Comparison of ENCODE assay signal across 8 mouse cellular contexts in the genomic region with DNA sequence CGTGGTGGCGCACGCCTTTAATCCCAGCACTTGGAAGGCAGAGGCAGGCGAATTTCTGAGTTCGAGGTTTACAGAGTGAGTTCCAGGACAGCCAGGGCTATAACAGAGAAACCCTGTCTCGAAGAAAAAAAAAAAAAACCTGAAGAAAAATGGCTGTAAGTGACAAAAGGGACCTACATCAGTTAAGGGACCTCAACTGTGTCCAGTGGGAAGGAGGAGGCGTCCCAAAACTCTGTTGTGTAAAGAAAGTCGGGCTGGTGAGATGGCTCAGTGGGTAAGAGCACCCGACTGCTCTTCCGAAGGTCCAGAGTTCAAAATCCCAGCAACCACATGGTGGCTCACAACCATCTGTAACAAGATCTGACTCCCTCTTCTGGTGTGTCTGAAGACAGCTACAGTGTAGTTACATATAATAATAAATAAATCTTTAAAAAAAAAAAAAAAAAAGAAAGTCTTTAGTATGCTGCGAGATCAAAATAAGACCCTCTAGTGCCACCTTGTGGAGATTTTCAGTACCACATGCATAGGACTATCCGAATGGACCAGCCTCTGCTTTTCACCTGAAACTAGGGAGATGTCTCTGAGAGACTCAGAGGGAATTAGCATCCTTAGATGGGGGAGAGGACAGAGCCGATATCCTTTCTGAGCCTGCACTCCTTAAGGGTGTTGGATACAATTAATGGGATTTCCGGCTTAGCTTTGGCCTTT. TPM values are rescaled to one million over a fixed set of nuclear protein-coding genes. Genes with fewer than 3 reads are reported as not detected.
DNase-seq lines count a peak whose midpoint lies in the region; ATAC-seq lines count a peak whose summit lies in the region.
"Not testable (repeated sequence)": the region's sequence is repeated elsewhere in the genome, so short reads cannot be mapped to it uniquely, and the experiment has no call there.

No protein-coding gene starts in this region.

- not testable (repeated sequence) for ATAC-seq in midbrain, embryonic 11.5 days (ENCODE audit: low FRiP score)

- not testable (repeated sequence) for H3K9ac ChIP-seq in midbrain, embryonic 11.5 days (ENCODE audit: low read length)

- H3K4me3 ChIP-seq in midbrain, embryonic 11.5 days (ENCODE audit: low read depth, low read length): not testable (repeated sequence)

- peak; percentile 79 for DNase-seq in 416B (ENCODE audit: low read depth)
- DNase-seq in adrenal gland, adult (ENCODE audit: inconsistent age in 2 of 2, low spot score in 1 of 2): peak; percentile 59 to 92
- DNase-seq in cerebellum, postnatal 4 days (ENCODE audit: low spot score in 2 of 2): peak; percentile 60 to 82
- peak; percentile 77 for DNase-seq in gastrocnemius, postnatal 10 days
- peak; percentile 70 to 85 for DNase-seq in kidney, adult 8-10 months
- DNase-seq in left cerebral cortex, postnatal 4 days: peak; percentile 76
- DNase-seq in midbrain, embryonic 11.5 days (ENCODE audit: low spot score, missing footprints): peak; percentile 98
- DNase-seq in spleen, postnatal 10 days (ENCODE audit: low spot score in 2 of 2): peak; percentile 70 to 85

- not testable (repeated sequence) for H3K27ac ChIP-seq in midbrain, embryonic 11.5 days (ENCODE audit: low read depth, low read length)

- not testable (repeated sequence) for H3K4me2 ChIP-seq in midbrain, embryonic 11.5 days

- peaks cover 14% of the 10 kb centered on the region for H3K4me1 ChIP-seq in midbrain, embryonic 11.5 days (ENCODE audit: control insufficient read depth, insufficient read depth, low read length)

- H3K9me3 ChIP-seq in midbrain, embryonic 11.5 days (ENCODE audit: control insufficient read depth, low read length): not testable (repeated sequence)

- H3K27me3 ChIP-seq in midbrain, embryonic 11.5 days (ENCODE audit: control insufficient read depth, insufficient read depth, low read length): peaks cover 34% of the 10 kb centered on the region

- not testable (repeated sequence) for H3K36me3 ChIP-seq in midbrain, embryonic 11.5 days (ENCODE audit: control insufficient read depth, insufficient read depth, low read length)

- 42% methylated on average over 14 of the region's 14 CpGs for WGBS in midbrain, embryonic 11.5 days

- intact Hi-C loops in left cerebral cortex, postnatal 4 days (cut with DNase I): loop anchor here (5.0 kb wide), 2 partner anchors 36 to 76 kb away; no protein-coding TSS in a partner anchor

RNA-seq across cellular contexts. Expression of a gene that starts 1.5 kb away (rescaled TPM):
- total RNA-seq in gastrocnemius, postnatal 10 days (2021): not detected
- total RNA-seq in left cerebral cortex, postnatal 4 days (2021): 1 to 10 TPM in 1 of 2 experiments, under 1 TPM in 1; 0.30 to 1.1 TPM
- 1.1 and 1.4 TPM in 2 replicates for polyA plus RNA-seq in midbrain, embryonic 11.5 days (2014; fragmentation: Nextera tagmentation; extraction: Ambion mirVana)

RNA-seq across cellular contexts. Expression of a gene that starts 8.6 kb away (rescaled TPM):
- total RNA-seq in gastrocnemius, postnatal 10 days (2021): 10 to 100 TPM; 17.6 to 20.4 TPM
- total RNA-seq in left cerebral cortex, postnatal 4 days (2021): 10 to 100 TPM; 65.0 to 68.4 TPM
- polyA plus RNA-seq in midbrain, embryonic 11.5 days (2014; fragmentation: Nextera tagmentation; extraction: Ambion mirVana): 11.2 and 11.7 TPM in 2 replicates

RNA-seq across cellular contexts. Expression of a gene that starts 32.3 kb away (rescaled TPM):
- 10 to 100 TPM; 11.9 to 18.0 TPM for total RNA-seq in gastrocnemius, postnatal 10 days (2021)
- 10 to 100 TPM; 44.6 to 52.6 TPM for total RNA-seq in left cerebral cortex, postnatal 4 days (2021)
- 9.6 and 11.9 TPM in 2 replicates for polyA plus RNA-seq in midbrain, embryonic 11.5 days (2014; fragmentation: Nextera tagmentation; extraction: Ambion mirVana)

RNA-seq across cellular contexts. Expression of a gene that starts 42.8 kb away (rescaled TPM):
- 100 to 1,000 TPM; 193 to 231 TPM for total RNA-seq in gastrocnemius, postnatal 10 days (2021)
- 100 to 1,000 TPM; 302 to 303 TPM for total RNA-seq in left cerebral cortex, postnatal 4 days (2021)
- polyA plus RNA-seq in midbrain, embryonic 11.5 days (2014; fragmentation: Nextera tagmentation; extraction: Ambion mirVana): 578 and 581 TPM in 2 replicates
